Mouse (Mus musculus) neural tube, embryonic 10.5 days (tissue): ENCODE results near the gene Golm1.

ENCODE experiments used
- DNase-seq: peaks from one replicate; pipeline ENCODE4 v3.0.0-alpha.2; 2017; ENCODE audit warnings: low spot score; ENCODE audit errors: extremely low spot score

Golm1 gene

DNA sequence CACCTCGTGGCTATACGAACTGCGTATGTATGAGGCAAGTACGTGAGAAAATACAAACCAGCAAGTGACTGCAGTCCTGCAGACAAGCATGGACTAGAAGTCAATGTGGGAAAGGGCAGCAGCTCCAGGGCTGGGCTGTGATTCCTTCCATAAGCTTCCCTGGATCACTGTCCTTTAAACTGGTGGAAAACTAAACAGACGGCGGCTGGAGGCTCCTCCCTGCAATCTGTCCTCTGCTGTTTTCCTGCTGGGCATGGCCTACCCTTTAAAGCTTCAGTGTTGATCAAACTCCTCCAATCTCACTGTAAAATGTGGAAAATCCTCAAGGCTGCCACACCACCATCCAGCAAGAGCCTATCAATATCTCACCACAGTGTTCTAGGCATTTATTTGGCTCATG lies 27.0 kb downstream of the Golm1 start:
- no peak for DNase-seq

DNA sequence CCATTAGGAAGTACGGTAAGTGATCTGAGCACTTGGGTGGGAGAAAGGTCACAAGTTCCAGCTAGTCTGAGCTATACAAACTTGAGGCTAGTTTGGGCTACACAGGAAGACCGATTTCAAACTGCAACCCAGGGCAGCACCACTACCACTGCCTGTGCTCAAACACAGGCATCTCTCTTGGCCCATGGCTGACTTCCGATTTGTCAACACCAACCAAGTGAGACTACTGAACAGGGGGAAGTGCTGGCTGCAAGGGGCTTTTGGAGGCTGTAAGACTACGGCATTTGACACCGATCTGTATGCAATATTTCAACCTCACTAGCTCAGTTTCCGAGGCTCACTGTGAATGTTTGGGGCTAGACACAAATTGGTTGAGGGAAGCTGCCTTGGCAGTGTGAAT lies 28.1 kb downstream of the Golm1 start:
- DNase-seq = no peak

DNA sequence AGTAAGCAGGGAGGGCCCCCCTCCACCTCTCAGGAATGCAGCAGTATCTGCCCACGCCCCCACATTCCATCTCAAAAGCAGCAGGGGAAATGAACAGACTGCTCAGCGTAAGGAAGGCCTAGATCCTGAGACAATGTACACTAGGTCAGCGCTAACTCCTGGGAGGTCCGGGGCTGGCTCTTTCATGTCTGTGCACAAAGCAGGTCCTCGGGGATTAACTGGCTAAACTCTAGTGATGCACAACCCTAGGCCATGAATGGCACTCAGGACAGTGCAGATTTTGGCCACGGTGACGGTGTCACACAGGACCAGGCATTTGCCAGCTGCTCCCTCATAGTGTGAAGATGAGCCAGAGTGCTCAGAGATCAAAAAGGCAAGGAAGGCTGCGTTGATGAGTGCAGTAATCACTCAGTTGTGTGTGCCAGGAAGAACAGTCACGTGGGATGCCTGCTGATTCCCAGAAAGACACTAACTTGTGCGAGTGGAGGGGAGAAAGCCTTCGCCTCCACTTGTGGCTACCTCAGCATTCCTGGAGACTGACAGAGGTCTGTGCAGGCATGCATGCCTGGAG lies 28.9 kb downstream of the Golm1 start:
- no peak for DNase-seq

DNA sequence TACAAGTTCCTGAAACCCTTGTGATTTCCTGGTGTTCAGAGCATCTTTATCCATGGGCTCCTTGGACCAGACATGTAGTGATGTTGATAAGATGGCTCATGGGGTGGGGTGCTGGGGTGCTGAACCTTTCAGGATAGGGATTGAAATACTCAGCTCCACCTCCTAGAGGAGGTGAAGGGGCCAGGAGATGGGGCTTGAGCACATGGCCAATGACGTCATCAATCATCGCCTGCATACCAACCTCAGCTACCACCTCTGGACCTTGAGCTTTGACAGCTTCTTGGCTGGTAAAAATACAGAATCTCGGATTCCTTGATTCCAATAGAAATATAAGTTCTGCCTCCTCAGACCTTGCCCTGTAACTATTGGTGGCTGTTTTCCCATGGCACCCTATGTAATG lies 30.1 kb downstream of the Golm1 start:
- DNase-seq = no peak

DNA sequence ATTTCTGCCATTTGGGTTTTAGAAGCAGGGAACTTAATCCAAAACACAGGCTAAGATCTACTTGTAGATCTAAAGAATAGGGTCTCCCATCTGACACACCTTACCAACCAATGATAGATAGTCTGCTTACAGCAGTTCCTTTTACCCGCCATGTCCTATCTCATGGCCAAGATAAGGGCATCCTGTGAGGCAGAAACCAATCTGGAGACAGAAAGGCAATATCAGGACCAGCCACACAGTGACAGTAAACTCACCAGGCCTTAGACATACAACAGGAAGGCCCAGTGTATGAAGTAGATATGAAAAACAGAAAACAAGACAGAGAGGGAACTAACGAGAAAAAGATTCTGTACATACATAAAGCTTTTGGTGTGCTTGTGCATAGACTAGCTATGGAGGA lies 32.8 kb downstream of the Golm1 start:
- DNase-seq = no peak

- no peak for DNase-seq
Measured at GRCm38 (mm10) chr13:59640178-59640440, 35.5 kb downstream of the Golm1 start.

- DNase-seq = no peak
Measured at GRCm38 (mm10) chr13:59639368-59640177, 36.0 kb downstream of the Golm1 start.

GRCm38 (mm10) chr13:59637800-59638199 lies 37.8 kb downstream of the Golm1 start:
- DNase-seq = no peak

- DNase-seq = no peak
Measured at GRCm38 (mm10) chr13:59634637-59635036, 41.0 kb downstream of the Golm1 start.

DNA sequence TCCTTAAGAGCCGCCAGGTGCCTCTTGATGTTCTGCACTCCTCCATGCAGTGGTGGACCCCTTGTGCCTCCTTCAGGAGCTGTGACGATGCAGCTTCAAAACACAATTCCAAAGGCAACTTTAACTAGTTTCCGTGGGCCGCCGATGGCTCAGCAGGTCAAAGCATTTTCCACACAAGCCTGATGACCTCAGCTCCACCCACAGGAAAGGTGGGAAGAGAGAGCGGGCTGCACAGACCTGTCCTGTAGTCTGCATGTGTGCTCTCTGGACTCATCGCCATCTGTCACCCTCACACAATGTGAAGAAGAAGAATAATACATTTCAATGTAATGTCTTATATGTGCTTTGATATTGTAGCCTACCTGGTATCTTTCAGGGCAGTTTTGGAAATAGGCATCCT lies 48.9 kb downstream of the Golm1 start:
- DNase-seq = no peak

DNA sequence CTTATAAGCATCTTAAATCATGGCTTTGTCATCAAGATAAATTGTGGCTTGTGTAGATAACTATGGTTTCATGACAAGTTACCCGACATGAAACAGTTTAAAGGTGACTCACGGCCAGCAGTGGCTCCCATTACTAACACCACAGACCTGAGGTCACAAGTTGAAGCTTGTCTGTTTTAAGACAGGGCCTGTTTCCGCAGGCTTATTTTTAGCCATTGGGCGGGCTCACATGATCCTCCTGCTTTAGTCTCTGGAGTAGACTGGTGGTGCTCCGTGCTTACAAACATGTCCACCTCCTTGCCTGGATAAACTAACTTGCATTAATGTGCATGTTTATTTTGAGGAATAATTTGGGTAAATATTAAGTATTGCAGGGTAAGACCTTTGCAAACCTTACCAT lies 50.7 kb downstream of the Golm1 start:
- DNase-seq = no peak

GRCm38 (mm10) chr13:59624389-59624788 lies 51.2 kb downstream of the Golm1 start:
- DNase-seq = no peak

DNA sequence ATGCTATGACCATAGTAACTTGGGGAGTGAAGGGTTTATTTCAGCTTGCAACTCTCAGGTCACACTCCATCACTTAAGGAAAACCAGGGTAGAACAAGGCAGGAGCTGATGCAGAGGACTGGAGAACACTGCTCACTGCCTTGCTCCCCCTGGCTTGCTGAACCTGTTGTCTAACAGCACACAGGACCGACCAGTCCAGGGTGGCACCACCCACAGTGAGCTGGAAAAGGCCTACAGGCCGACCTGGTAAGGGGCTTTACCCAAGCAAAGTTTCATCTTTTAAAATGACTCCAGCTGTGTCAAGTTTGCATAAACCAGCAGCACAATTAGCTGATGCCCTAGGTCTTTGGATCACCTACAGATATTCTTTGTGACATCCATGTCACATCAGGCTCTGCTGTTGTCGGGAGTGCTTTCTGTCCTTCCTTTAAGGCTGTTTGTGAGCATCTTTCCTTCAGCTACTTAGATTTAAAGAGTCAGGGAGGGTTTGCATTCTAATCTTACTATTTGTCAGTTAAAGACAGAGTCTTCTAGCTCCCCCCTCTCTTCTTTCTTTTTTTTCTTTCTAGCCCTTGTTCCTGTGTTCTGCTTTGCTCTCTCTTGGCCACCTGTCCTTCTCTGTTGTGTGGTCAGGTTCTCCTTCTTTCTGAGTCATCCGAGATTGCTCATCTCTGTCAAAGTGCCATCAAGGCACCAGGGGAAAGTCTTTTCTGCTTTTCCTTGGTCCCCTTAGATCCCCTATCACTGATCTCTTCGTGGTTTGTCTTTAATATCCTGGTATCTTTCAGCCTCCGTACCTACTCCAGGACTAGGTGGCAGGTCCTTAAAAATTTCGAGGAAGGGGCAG lies 53.7 kb downstream of the Golm1 start:
- DNase-seq = no peak

- no peak for DNase-seq
Measured at GRCm38 (mm10) chr13:59618463-59618862, 57.1 kb downstream of the Golm1 start.

DNA sequence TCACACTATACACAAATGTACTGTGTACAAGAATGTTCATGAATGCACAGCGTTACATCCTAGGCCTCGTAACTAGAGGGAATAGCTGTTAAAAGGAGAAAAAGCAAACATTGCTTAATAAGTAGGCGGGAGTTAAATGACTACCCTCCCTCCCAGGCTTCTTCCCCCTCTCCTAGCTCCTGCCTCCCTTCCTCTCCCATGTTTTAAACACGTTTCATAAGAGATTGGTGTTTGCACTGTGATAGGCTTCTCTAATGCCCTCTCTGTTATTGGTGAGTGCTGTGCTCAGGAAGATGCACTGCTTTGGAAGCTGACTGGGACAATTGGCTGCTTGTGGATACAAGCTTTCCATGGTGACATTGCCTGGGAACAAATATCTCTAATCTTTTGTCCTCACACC lies 60.1 kb downstream of the Golm1 start:
- no peak for DNase-seq

GRCm38 (mm10) chr13:59615152-59615551 lies 60.5 kb downstream of the Golm1 start:
- no peak for DNase-seq

DNA sequence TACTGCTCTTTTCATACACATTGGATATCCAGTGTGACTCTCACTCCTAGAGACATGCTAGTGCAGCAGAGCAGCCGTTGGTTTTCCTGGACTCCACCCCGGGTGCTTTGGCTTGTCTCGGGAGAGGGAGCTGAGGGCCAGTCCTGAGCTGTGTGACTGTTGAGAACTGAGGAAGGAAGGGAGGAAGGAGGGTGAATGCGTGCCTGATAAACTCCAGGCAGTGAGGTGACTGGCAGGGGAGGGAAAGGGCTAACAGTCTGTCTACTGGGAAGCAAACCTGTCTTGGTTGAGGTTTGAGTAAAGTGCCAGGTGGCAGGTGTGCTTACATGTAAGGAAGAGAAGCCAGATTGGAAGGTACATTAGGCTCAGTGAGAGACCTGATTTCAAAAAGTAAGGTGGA lies 61.7 kb downstream of the Golm1 start:
- no peak for DNase-seq

DNA sequence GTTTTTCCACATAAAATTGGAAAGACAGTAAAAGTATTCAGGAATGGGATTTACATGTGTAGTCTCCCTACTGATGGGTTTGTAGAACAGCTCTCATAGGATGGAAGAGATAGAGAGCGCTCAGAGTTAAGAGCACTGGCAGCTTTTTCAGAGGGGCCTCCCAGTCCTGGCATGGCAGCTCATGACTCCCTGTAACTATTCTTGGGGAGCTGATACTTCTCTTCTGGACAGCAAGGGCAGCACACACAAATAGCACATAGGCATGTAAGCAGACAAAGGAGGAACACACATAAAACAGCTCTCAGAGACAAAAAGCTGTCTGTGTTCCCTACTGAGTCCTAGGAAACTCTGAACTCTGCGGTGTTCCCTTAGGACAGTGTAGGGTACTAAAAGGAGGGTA lies 65.2 kb downstream of the Golm1 start:
- no peak for DNase-seq

- no peak for DNase-seq
Measured at GRCm38 (mm10) chr13:59609885-59610284, 65.7 kb downstream of the Golm1 start.

- no peak for DNase-seq
Measured at GRCm38 (mm10) chr13:59605221-59605922, 70.2 kb downstream of the Golm1 start.

DNA sequence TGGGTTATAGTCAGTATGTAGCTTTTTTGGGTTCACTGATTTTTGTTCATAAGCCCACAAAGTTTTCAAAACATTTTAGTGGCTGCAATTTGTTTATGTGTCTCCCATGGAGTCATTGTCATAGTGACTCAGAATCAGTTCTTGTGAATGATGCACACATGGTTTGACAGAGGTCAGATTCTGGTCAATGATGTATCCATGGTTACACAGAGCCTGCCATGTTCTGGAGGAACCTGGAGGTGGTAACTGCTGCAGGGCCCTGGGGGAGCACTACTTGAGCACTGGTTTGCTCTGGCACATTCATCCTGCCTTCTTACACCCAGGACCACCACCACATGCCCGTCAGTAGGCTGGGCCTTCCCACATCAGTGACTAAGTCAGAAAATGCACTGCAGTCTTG lies 71.1 kb downstream of the Golm1 start:
- DNase-seq = no peak

- no peak for DNase-seq
Measured at GRCm38 (mm10) chr13:59603096-59603495, 72.5 kb downstream of the Golm1 start.
